Mouse (Mus musculus): ENCODE measurements around the gene Nags.

- TF ChIP-seq EP300 (IDR thresholded peaks at IDR 0.05) (no peak), CTCF (IDR thresholded peaks at IDR 0.05) (no peak)
Observed at GRCm38 (mm10) chr11:102190848-102191247, 45.5 kb downstream of the Nags start.
